Mouse (Mus musculus) kidney, postnatal 0 days (tissue): ENCODE data around the gene Olfr965. TPM values are rescaled to one million over a fixed set of nuclear protein-coding genes. Genes with fewer than 3 reads are reported as not detected.
"Not testable (repeated sequence)": the region's sequence is repeated elsewhere in the genome, so short reads cannot be mapped to it uniquely, and the experiment has no call there.

Source experiments
- ATAC-seq: fragments of 200-750 bp; cut with Nextera tagmentation; replicated peaks from 2 replicates; pipeline ENCODE4 v1.8.0; 2017; ENCODE audit warnings: low read depth, moderate number of reproducible peaks, moderate TSS enrichment, moderate library complexity; ENCODE audit not compliant: low FRiP score
- DNase-seq: peaks from one replicate; pipeline ENCODE4 v3.0.0-alpha.2; 2016; ENCODE audit warnings: low spot score
- H3K27ac ChIP-seq: fragments of 300-500 bp; sonication (generic); 2 replicates; pipeline ENCODE4 v1.5.1; 2014; ENCODE audit warnings: mild to moderate bottlenecking
- H3K27me3 ChIP-seq: fragments of 300-500 bp; sonication (generic); 2 replicates; pipeline ENCODE4 v1.6.1; 2014; ENCODE audit warnings: low read length, mixed read lengths; ENCODE audit not compliant: insufficient read depth
- H3K36me3 ChIP-seq: fragments of 300-500 bp; sonication (generic); 2 replicates; pipeline ENCODE4 v1.6.1; 2014; ENCODE audit warnings: low read length, mixed read lengths; ENCODE audit not compliant: insufficient read depth
- H3K4me1 ChIP-seq: fragments of 300-500 bp; sonication (generic); replicated peaks from 2 replicates; pipeline ENCODE4 v1.6.1; 2014; ENCODE audit warnings: antibody characterized with exemption, low read length, mixed read lengths; ENCODE audit not compliant: insufficient read depth
- H3K4me2 ChIP-seq: fragments of 300-500 bp; sonication (generic); 2 replicates; pipeline ENCODE4 v1.6.1; 2014; ENCODE audit warnings: mild to moderate bottlenecking, low read length, moderate library complexity, mixed read lengths
- H3K4me3 ChIP-seq: fragments of 300-500 bp; sonication (generic); replicated peaks from 2 replicates; pipeline ENCODE4 v1.5.1; 2014; ENCODE audit warnings: low read depth, low read length
- H3K9ac ChIP-seq: fragments of 300-500 bp; sonication (generic); 2 replicates; pipeline ENCODE4 v1.6.1; 2014; ENCODE audit warnings: low read depth, low read length
- H3K9me3 ChIP-seq: fragments of 300-500 bp; sonication (generic); replicated peaks from 2 replicates; pipeline ENCODE4 v1.6.1; 2016; ENCODE audit warnings: low read length, inconsistent platforms, mixed read lengths
- CTCF ChIP-seq: IDR thresholded peaks from 2 replicates; pipeline ENCODE4 v1.5.1; 2016; ENCODE audit warnings: antibody characterized with exemption, low read depth, mild to moderate bottlenecking, moderate library complexity
- WGBS: fragments of 180-500 bp; shearing (Covaris S2); extraction: QIAGEN DNeasy Blood & Tissue Kit; methylation state at CpG from one replicate; pipeline ENCODE4 v1.1.7; 2014; 5-methylcytosine and 5-hydroxymethylcytosine counted together
- polyA plus RNA-seq: library from polyadenylated mRNA; unstranded; fragments of >200 nt; fragmentation: Nextera tagmentation; extraction: Ambion mirVana; gene quantifications from 2 replicates; pipeline ENCODE4 v1.2.1, GENCODE M21; 2015

Olfr965 gene
- not detected in 2 replicates for polyA plus RNA-seq

GRCm38 (mm10) chr9:39711053-39711452, at the start of gene Olfr965:
Gene Olfr965, plus strand, starts transcription at chr9:39711353.
- no peak within 1 kb of the TSS for H3K9ac ChIP-seq
- no peak for TF ChIP-seq CTCF
- no peak within 1 kb of the TSS for H3K27ac ChIP-seq
- ATAC-seq, result no peak
- H3K4me1 ChIP-seq, result no peaks in the 10 kb centered on the region
- no peaks in the 10 kb centered on the region for H3K9me3 ChIP-seq
- no peak for DNase-seq
- no peaks in the 10 kb centered on the region for H3K36me3 ChIP-seq
- H3K4me3 ChIP-seq, result no peak within 1 kb of the TSS
- H3K27me3 ChIP-seq, result no peaks in the 10 kb centered on the region
- no peak within 1 kb of the TSS for H3K4me2 ChIP-seq

DNA sequence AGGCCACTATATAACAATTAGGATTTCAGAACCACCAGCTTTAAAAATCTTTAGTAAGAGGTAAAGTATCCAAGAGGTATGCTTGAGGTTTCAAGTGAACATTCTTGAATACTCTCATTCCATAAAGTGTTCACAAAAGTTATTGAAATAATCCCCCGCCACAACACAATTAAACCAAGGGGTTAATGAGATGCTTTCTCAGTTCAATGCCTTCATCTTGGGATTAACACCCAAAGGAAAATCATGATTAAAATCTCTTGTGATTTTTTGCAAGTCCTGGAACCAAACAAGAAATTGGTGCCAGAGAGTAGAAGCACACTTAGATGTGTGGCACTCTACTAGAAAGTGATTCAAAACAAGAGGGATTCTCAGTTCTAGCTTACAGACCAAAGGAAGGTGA, 44.2 kb upstream of the Olfr965 start, which contains the start of gene Olfr963:
TSS of gene Olfr963 (plus strand) at position 301 of the 400 bp plus-strand sequence.
- DNase-seq (no peak), ATAC-seq (no peak)
- H3K4me1 ChIP-seq, result no peaks in the 10 kb centered on the region
- no peaks in the 10 kb centered on the region for H3K27me3 ChIP-seq
- no peak within 1 kb of the TSS for H3K27ac ChIP-seq
- H3K9me3 ChIP-seq, result no peaks in the 10 kb centered on the region
- H3K36me3 ChIP-seq, result no peaks in the 10 kb centered on the region
- WGBS, result 93% methylated on average over 1 of the region's 1 CpGs
- H3K4me2 ChIP-seq, result no peak within 1 kb of the TSS
- H3K9ac ChIP-seq, result no peak within 1 kb of the TSS
- no peak for TF ChIP-seq CTCF
- H3K4me3 ChIP-seq, result no peak within 1 kb of the TSS

DNA sequence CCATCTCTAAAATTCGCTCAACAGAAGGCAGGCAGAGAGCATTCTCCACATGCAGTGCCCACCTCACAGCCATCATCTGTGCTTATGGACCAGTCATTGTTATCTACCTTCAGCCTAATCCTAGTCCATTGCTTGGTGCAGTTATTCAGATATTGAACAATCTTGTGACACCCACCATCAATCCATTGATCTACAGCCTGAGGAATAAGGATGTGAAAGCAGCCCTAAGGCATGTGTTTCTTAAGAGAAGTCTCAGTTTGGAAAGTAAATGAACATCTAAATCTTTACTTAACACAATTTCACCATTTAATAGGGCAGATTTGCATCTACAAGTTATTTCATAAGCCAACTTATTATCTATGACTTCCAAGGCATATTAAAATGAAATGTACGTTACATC, 41.4 kb upstream of the Olfr965 start:
- no peak for ATAC-seq

DNA sequence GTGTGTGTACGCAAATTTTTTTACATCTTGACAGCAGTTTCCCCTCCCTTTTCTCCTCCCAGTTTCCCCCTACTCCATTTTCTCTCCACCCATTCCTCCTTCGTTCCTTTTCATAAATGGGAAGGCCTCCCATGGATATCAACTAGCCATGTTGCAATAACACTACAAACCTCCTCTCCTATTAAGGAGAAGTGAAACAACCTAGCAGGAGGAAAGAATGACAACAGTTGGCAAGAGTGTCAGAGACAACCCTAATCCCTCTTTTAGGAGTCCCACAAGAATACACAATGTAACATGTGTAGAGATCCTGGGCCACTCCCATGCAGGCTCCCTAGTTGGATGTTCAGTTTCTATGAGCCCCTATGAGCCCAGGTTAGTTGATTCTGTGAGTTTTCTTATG, 36.3 kb upstream of the Olfr965 start:
- TF ChIP-seq CTCF, result no peak
- ATAC-seq (no peak), DNase-seq (no peak)
- Histone ChIP-seq H3K27ac (no peak overlapping the region), H3K4me2 (no peak overlapping the region), H3K9me3 (no peaks in the 10 kb centered on the region), H3K4me3 (no peak overlapping the region), H3K9ac (no peak overlapping the region), H3K4me1 (no peaks in the 10 kb centered on the region), H3K27me3 (no peaks in the 10 kb centered on the region), H3K36me3 (no peaks in the 10 kb centered on the region)
- WGBS, result 68% methylated on average over 2 of the region's 2 CpGs

More for the DNA sequence above, 41.4 kb upstream of the Olfr965 start:
- H3K27ac ChIP-seq, result no peak overlapping the region
- no peak overlapping the region for H3K4me2 ChIP-seq
- H3K9me3 ChIP-seq, result no peaks in the 10 kb centered on the region
- no peaks in the 10 kb centered on the region for H3K36me3 ChIP-seq
- H3K4me3 ChIP-seq, result no peak overlapping the region
- no peak for TF ChIP-seq CTCF
- H3K27me3 ChIP-seq, result no peaks in the 10 kb centered on the region
- DNase-seq, result no peak
- 80% methylated on average over 2 of the region's 2 CpGs for WGBS
- H3K9ac ChIP-seq, result no peak overlapping the region
- no peaks in the 10 kb centered on the region for H3K4me1 ChIP-seq

- DNase-seq (no peak), ATAC-seq (no peak)
- H3K4me3 ChIP-seq, result no peak overlapping the region
- H3K27me3 ChIP-seq, result no peaks in the 10 kb centered on the region
- H3K27ac ChIP-seq, result no peak overlapping the region
- WGBS, result 90% methylated on average over 2 of the region's 2 CpGs
- no peak overlapping the region for H3K9ac ChIP-seq
- H3K36me3 ChIP-seq, result no peaks in the 10 kb centered on the region
- no peaks in the 10 kb centered on the region for H3K4me1 ChIP-seq
- no peak for TF ChIP-seq CTCF
- no peaks in the 10 kb centered on the region for H3K9me3 ChIP-seq
- H3K4me2 ChIP-seq, result no peak overlapping the region
Measured at GRCm38 (mm10) chr9:39678557-39678956, 32.6 kb upstream of the Olfr965 start.

GRCm38 (mm10) chr9:39679280-39679679, 31.9 kb upstream of the Olfr965 start:
- TF ChIP-seq CTCF, result no peak
- 61% methylated on average over 2 of the region's 2 CpGs for WGBS
- no peak for DNase-seq

GRCm38 (mm10) chr9:39701123-39701522, 10.0 kb upstream of the Olfr965 start:
- H3K4me3 ChIP-seq, ATAC-seq, H3K36me3 ChIP-seq, H3K4me2 ChIP-seq, H3K9ac ChIP-seq, DNase-seq, H3K4me1 ChIP-seq, H3K27me3 ChIP-seq, H3K9me3 ChIP-seq, H3K27ac ChIP-seq: not testable (repeated sequence)
- 80% methylated on average over 8 of the region's 8 CpGs for WGBS

More at GRCm38 (mm10) chr9:39679280-39679679, 31.9 kb upstream of the Olfr965 start:
- no peak overlapping the region for H3K9ac ChIP-seq
- no peaks in the 10 kb centered on the region for H3K4me1 ChIP-seq
- H3K4me3 ChIP-seq, result no peak overlapping the region
- no peak overlapping the region for H3K27ac ChIP-seq
- H3K27me3 ChIP-seq, result no peaks in the 10 kb centered on the region
- H3K9me3 ChIP-seq, result no peaks in the 10 kb centered on the region
- no peak for ATAC-seq
- H3K36me3 ChIP-seq, result no peaks in the 10 kb centered on the region
- H3K4me2 ChIP-seq, result no peak overlapping the region
